Mouse (Mus musculus): ENCODE measurements around the gene Foxb2. TPM values are rescaled to one million over a fixed set of nuclear protein-coding genes. Genes with fewer than 3 reads are reported as not detected.

Gene Foxb2
- polyA plus RNA-seq, 1 experiment: 0.39 TPM

DNA sequence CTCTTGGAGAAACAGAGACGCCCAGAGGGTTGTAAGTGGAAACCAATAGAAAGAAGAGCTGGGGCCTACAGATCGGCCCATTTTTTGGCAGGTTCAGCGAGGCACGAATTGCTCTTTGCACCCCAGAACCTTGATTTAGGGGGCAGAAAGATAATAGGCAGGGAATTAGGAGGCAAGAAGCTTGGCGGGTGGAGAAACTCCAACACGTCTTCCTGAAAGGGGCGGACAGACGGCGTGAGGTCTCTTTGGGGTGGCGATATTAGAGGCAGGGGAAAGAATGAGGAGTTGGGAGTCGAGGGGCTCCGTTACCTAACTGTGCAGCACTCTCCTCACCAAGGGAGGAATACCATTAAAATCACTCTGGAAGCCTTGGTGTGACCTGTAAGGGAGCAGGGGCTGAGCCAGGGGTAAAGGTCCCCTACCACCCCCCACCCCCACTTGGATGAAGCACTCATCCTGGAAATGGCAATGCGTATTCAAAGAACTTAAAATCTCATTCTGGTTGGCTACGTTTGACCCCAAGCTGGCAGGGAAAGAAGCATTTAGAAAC lies 1.5 kb upstream of the Foxb2 start:
- no peak for DNase-seq
- Histone ChIP-seq H3K4me1 (ENCODE audit: control insufficient read depth, insufficient read depth, low read length) (no peaks in the 10 kb centered on the region; the same call in 1 of the 2 replicates), H3K4me3 (replicated peaks; ENCODE audit: insufficient read depth, low read depth, low read length) (no peak overlapping the region), H3K27ac (ENCODE audit: insufficient read depth, low read length) (no peak overlapping the region), H3K27me3 (ENCODE audit: control insufficient read depth, insufficient read depth, low read length) (peaks cover 22% of the 10 kb centered on the region; the same call in 1 of the 2 replicates)
- no peak for TF ChIP-seq POLR2A (IDR thresholded peaks at IDR 0.05; ENCODE audit: borderline replicate concordance, insufficient read depth, low read length)
- no peak for TF ChIP-seq CTCF (IDR thresholded peaks at IDR 0.05; ENCODE audit: borderline replicate concordance, insufficient read depth, low read depth, low read length)
- WGBS: 3% methylated on average over 14 of the region's 14 CpGs

DNA sequence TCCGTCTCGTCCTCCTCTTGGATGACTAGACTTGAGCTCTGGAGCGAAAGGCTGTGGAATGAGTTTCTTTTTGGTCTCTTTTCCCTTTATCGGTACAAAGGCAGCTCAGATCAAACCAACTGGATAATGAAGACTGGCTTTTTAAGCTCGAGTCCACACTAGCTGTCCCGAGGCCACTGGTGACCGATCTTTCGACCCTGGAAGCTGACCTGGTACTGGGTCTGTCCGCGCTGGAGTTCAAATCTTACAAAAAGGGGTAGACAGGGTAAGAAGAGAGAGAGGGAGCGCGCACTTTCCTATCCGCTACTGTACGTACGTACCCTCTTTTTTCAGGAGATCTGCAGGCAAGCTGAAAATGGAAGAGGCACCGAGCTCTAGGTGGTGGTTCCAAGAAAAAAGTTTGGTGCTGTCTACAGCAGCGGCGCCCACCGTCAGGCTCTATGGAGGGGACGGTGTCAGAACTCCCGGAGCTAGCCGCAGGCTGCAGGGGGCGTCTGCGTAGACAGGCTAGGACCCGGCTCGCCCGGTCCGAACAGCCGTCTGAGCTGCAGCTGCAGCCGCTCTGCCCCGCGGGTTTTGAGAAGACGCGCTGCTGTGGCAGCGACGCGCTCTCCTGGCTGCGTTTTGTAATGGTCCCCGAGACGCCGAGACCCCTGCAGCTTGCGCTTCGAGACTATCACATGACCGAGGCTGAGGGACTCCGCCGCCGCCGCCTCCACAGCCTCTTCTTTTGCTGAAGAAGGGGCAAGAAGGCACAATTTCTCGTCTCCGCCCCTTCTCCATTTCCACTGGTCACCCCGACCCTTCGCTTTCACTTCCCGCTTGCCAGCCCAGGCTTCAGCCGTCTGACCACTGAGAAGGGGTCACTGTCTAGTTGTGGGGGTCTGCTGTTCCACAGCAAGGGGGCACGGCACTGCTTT lies 597 bp upstream of the Foxb2 start:
- H3K4me3 ChIP-seq (replicated peaks; ENCODE audit: insufficient read depth, low read depth, low read length): no peak overlapping the region
- TF ChIP-seq CTCF (IDR thresholded peaks at IDR 0.05; ENCODE audit: borderline replicate concordance, insufficient read depth, low read depth, low read length): no peak
- TF ChIP-seq POLR2A (IDR thresholded peaks at IDR 0.05; ENCODE audit: borderline replicate concordance, insufficient read depth, low read length): no peak
- no peak overlapping the region for H3K27ac ChIP-seq (ENCODE audit: insufficient read depth, low read length)
- no peaks in the 10 kb centered on the region; the same call in 1 of the 2 replicates for H3K4me1 ChIP-seq (ENCODE audit: control insufficient read depth, insufficient read depth, low read length)
- 1% methylated on average over 55 of the region's 55 CpGs for WGBS
- H3K27me3 ChIP-seq (ENCODE audit: control insufficient read depth, insufficient read depth, low read length): peaks cover 22% of the 10 kb centered on the region; the same call in 1 of the 2 replicates
- DNase-seq: no peak

- DNase-seq: peak; percentile 7 to 28
- H3K27ac ChIP-seq (ENCODE audit: insufficient read depth, low read length): no peak overlapping the region
- peaks cover 18% of the 10 kb centered on the region; the same call in 1 of the 2 replicates for H3K27me3 ChIP-seq (ENCODE audit: control insufficient read depth, insufficient read depth, low read length)
- TF ChIP-seq CTCF (IDR thresholded peaks at IDR 0.05; ENCODE audit: borderline replicate concordance, insufficient read depth, low read depth, low read length): no peak
- no peak for TF ChIP-seq POLR2A (IDR thresholded peaks at IDR 0.05; ENCODE audit: borderline replicate concordance, insufficient read depth, low read length)
- peak overlapping the region; percentile 27 for H3K4me3 ChIP-seq (replicated peaks; ENCODE audit: insufficient read depth, low read depth, low read length)
- H3K4me1 ChIP-seq (ENCODE audit: control insufficient read depth, insufficient read depth, low read length): no peaks in the 10 kb centered on the region; the same call in 1 of the 2 replicates
- under 1% methylated on average over 80 of the region's 88 CpGs for WGBS
Measured at GRCm38 (mm10) chr19:16872331-16873180, 1.0 kb downstream of the Foxb2 start.

DNA sequence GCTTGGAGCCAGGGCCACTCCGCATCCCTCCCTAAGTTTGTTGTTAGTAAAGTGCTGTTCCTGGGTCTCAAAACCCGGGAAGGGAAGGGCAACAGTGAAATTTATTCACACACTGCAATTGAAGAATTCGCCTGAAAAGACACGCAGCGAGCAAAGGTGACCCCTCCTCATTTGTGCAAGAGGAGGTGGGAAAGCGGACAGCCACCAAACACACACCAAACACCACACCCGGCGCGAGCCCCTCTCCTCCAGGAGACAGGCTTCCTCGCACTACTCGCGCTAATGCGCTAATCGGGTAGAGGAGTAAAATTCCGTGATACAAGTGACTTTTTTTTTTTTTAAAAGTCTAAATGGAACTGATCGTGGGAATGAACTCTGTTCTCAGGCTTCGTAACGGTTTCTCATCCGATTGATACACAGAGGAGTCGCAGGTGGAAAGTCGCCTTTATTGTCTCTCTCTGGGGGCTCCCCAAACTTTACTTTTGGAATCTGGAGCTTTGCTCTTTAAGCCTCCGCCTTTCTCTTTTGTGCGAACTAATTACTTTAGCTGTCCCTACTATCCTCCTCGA lies 2.3 kb downstream of the Foxb2 start:
- Histone ChIP-seq H3K4me3 (replicated peaks; ENCODE audit: insufficient read depth, low read depth, low read length) (no peak overlapping the region), H3K4me1 (ENCODE audit: control insufficient read depth, insufficient read depth, low read length) (no peaks in the 10 kb centered on the region; the same call in 1 of the 2 replicates), H3K27ac (ENCODE audit: insufficient read depth, low read length) (no peak overlapping the region), H3K27me3 (ENCODE audit: control insufficient read depth, insufficient read depth, low read length) (peaks cover 14% of the 10 kb centered on the region; the same call in 1 of the 2 replicates)
- DNase-seq: peak in 1 of 2 experiments; percentile 16
- under 1% methylated on average over 24 of the region's 24 CpGs for WGBS
- TF ChIP-seq POLR2A (IDR thresholded peaks at IDR 0.05; ENCODE audit: borderline replicate concordance, insufficient read depth, low read length): no peak
- no peak for TF ChIP-seq CTCF (IDR thresholded peaks at IDR 0.05; ENCODE audit: borderline replicate concordance, insufficient read depth, low read depth, low read length)

- Histone ChIP-seq H3K4me1 (ENCODE audit: control insufficient read depth, insufficient read depth, low read length) (no peaks in the 10 kb centered on the region; the same call in 1 of the 2 replicates), H3K27ac (ENCODE audit: insufficient read depth, low read length) (no peak overlapping the region), H3K27me3 (ENCODE audit: control insufficient read depth, insufficient read depth, low read length) (peaks cover 12% of the 10 kb centered on the region; the same call in 1 of the 2 replicates), H3K4me3 (replicated peaks; ENCODE audit: insufficient read depth, low read depth, low read length) (no peak overlapping the region)
- 3% methylated on average over 28 of the region's 28 CpGs for WGBS
- no peak for DNase-seq
- TF ChIP-seq POLR2A (IDR thresholded peaks at IDR 0.05; ENCODE audit: borderline replicate concordance, insufficient read depth, low read length): no peak
- TF ChIP-seq CTCF (IDR thresholded peaks at IDR 0.05; ENCODE audit: borderline replicate concordance, insufficient read depth, low read depth, low read length): no peak
Measured at GRCm38 (mm10) chr19:16870501-16871191, 3.0 kb downstream of the Foxb2 start.

- no peak overlapping the region for H3K27ac ChIP-seq (ENCODE audit: insufficient read depth, low read length)
- no peak for TF ChIP-seq POLR2A (IDR thresholded peaks at IDR 0.05; ENCODE audit: borderline replicate concordance, insufficient read depth, low read length)
- TF ChIP-seq CTCF (IDR thresholded peaks at IDR 0.05; ENCODE audit: borderline replicate concordance, insufficient read depth, low read depth, low read length): no peak
- H3K4me3 ChIP-seq (replicated peaks; ENCODE audit: insufficient read depth, low read depth, low read length): no peak overlapping the region
- 3% methylated on average over 5 of the region's 5 CpGs for WGBS
- H3K4me1 ChIP-seq (ENCODE audit: control insufficient read depth, insufficient read depth, low read length): no peaks in the 10 kb centered on the region
- H3K27me3 ChIP-seq (ENCODE audit: control insufficient read depth, insufficient read depth, low read length): peaks cover 11% of the 10 kb centered on the region; the same call in 1 of the 2 replicates
- peak in 1 of 2 experiments; percentile 9 for DNase-seq
Measured at GRCm38 (mm10) chr19:16868534-16868933, 5.1 kb downstream of the Foxb2 start.

Data from cerebellum, adult 2 months (tissue).